Mouse (Mus musculus) ES-Bruce4 (cell line): ENCODE data around the gene Krt84. TPM values are rescaled to one million over a fixed set of nuclear protein-coding genes. Genes with fewer than 3 reads are reported as not detected.

Experiments used
- H3K27ac ChIP-seq: 2 replicates; pipeline ENCODE4 v1.5.1; 2012; ENCODE audit warnings: low read length, inconsistent platforms; ENCODE audit not compliant: insufficient read depth
- H3K27me3 ChIP-seq: 2 replicates; pipeline ENCODE4 v1.6.1; 2012; ENCODE audit warnings: mild to moderate bottlenecking, low read length, inconsistent platforms; ENCODE audit not compliant: control insufficient read depth, poor library complexity, insufficient read depth, severe bottlenecking
- H3K36me3 ChIP-seq: 2 replicates; pipeline ENCODE4 v1.6.1; 2012; ENCODE audit warnings: inconsistent platforms, mild to moderate bottlenecking, low read length, moderate library complexity; ENCODE audit not compliant: control insufficient read depth, poor library complexity, insufficient read depth, severe bottlenecking
- H3K4me1 ChIP-seq: one replicate; pipeline ENCODE4 v1.8.1; 2011; ENCODE audit warnings: low read length; ENCODE audit not compliant: control insufficient read depth, insufficient read depth
- H3K4me3 ChIP-seq: 2 replicates; pipeline ENCODE4 v1.5.1; 2011; ENCODE audit warnings: low read depth, mild to moderate bottlenecking, low read length
- H3K9ac ChIP-seq: 2 replicates; pipeline ENCODE4 v1.6.1; 2012; ENCODE audit warnings: low read depth, mild to moderate bottlenecking, inconsistent platforms; ENCODE audit not compliant: poor library complexity, severe bottlenecking
- H3K9me3 ChIP-seq: replicated peaks from 2 replicates; pipeline ENCODE4 v1.6.1; 2012; ENCODE audit warnings: mild to moderate bottlenecking, low read length, inconsistent platforms; ENCODE audit not compliant: control insufficient read depth, poor library complexity, insufficient read depth, severe bottlenecking
- CTCF ChIP-seq: IDR thresholded peaks from one replicate; pipeline ENCODE4 v1.8.1; 2011; ENCODE audit warnings: low read depth, low read length
- EP300 ChIP-seq: IDR thresholded peaks from 2 replicates; pipeline ENCODE4 v1.6.1; 2011; ENCODE audit warnings: low read depth, low read length; ENCODE audit not compliant: insufficient read depth
- POLR2A ChIP-seq: IDR thresholded peaks from one replicate; pipeline ENCODE4 v1.8.1; 2011; ENCODE audit warnings: low read length; ENCODE audit not compliant: insufficient read depth
- polyA plus RNA-seq: library from polyadenylated mRNA; stranded (reverse); fragments of >200 nt; gene quantifications from 2 replicates; pipeline ENCODE4 v1.2.4, GENCODE M21; 2011; ENCODE audit warnings: low read depth; ENCODE audit not compliant: missing spikeins, insufficient read depth, insufficient read length

Gene Krt84
- polyA plus RNA-seq, result not detected in 2 replicates

DNA sequence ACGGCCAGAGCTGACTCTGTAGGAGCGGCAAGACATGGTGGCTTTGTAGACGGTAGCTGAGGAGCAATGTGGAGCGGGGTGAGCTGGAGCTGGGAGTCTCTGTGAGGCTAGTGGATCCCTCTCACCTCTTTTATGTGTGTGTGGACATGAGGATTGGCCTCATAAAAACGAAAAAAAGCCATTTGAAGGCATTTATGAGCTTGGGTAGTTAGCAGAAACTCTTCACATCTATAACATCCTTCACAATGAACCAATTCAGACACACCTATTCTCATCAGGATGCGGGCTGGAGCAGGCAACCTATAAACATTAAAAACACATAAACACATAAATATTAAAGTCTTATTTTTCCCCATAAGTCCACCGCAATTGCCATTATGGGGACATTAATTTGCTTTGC is at the start of gene Krt84:
Gene Krt84, minus strand, starts transcription at position 101 of the 400 bp plus-strand sequence.
- Histone ChIP-seq H3K9ac (no peak within 1 kb of the TSS), H3K4me1 (no peaks in the 10 kb centered on the region), H3K27me3 (no peaks in the 10 kb centered on the region), H3K9me3 (no peaks in the 10 kb centered on the region), H3K36me3 (no peaks in the 10 kb centered on the region), H3K27ac (no peak within 1 kb of the TSS), H3K4me3 (no peak within 1 kb of the TSS)
- TF ChIP-seq CTCF, result no peak
- TF ChIP-seq POLR2A, result no peak
- TF ChIP-seq EP300, result no peak

GRCm38 (mm10) chr15:101581701-101582100 is 49.1 kb upstream of the Krt84 start:
- no peak overlapping the region for H3K4me3 ChIP-seq
- no peaks in the 10 kb centered on the region for H3K27me3 ChIP-seq
- TF ChIP-seq POLR2A (no peak), EP300 (no peak), CTCF (no peak)
- no peaks in the 10 kb centered on the region for H3K36me3 ChIP-seq
- H3K27ac ChIP-seq, result no peak overlapping the region
- H3K9me3 ChIP-seq, result no peaks in the 10 kb centered on the region
- H3K4me1 ChIP-seq, result no peaks in the 10 kb centered on the region
- no peak overlapping the region for H3K9ac ChIP-seq

- Histone ChIP-seq H3K27me3 (no peaks in the 10 kb centered on the region), H3K9me3 (no peaks in the 10 kb centered on the region), H3K4me1 (no peaks in the 10 kb centered on the region), H3K27ac (no peak overlapping the region), H3K36me3 (no peaks in the 10 kb centered on the region), H3K9ac (no peak overlapping the region), H3K4me3 (no peak overlapping the region)
- TF ChIP-seq CTCF, result no peak
- no peak for TF ChIP-seq EP300
- TF ChIP-seq POLR2A, result no peak
Measured at GRCm38 (mm10) chr15:101575506-101575905, 42.9 kb upstream of the Krt84 start.

- no peak within 1 kb of the TSS for H3K27ac ChIP-seq
- no peaks in the 10 kb centered on the region for H3K36me3 ChIP-seq
- no peaks in the 10 kb centered on the region for H3K27me3 ChIP-seq
- TF ChIP-seq CTCF (no peak), POLR2A (no peak), EP300 (no peak)
- no peaks in the 10 kb centered on the region for H3K4me1 ChIP-seq
- H3K4me3 ChIP-seq, result peak within 1 kb of the TSS; percentile 47
- H3K9me3 ChIP-seq, result no peaks in the 10 kb centered on the region
- no peak within 1 kb of the TSS for H3K9ac ChIP-seq
Measured at GRCm38 (mm10) chr15:101573796-101574345, 41.3 kb upstream of the Krt84 start, which contains the start of gene Krt75. TSS of gene Krt75 (minus strand) at chr15:101573904.

- no peak overlapping the region for H3K9ac ChIP-seq
- TF ChIP-seq EP300, result no peak
- peak; percentile 74 for TF ChIP-seq CTCF
- no peaks in the 10 kb centered on the region for H3K4me1 ChIP-seq
- no peak overlapping the region for H3K4me3 ChIP-seq
- no peaks in the 10 kb centered on the region for H3K36me3 ChIP-seq
- no peaks in the 10 kb centered on the region for H3K27me3 ChIP-seq
- H3K27ac ChIP-seq, result no peak overlapping the region
- H3K9me3 ChIP-seq, result no peaks in the 10 kb centered on the region
Measured at GRCm38 (mm10) chr15:101567780-101568179, 35.2 kb upstream of the Krt84 start.

GRCm38 (mm10) chr15:101562850-101563249 is 30.2 kb upstream of the Krt84 start, which contains the start of gene Krt90:
TSS of gene Krt90 (minus strand) at chr15:101562950.
- H3K9me3 ChIP-seq, result no peaks in the 10 kb centered on the region
- H3K9ac ChIP-seq, result no peak within 1 kb of the TSS
- no peak within 1 kb of the TSS for H3K4me3 ChIP-seq
- no peak for TF ChIP-seq POLR2A
- no peak for TF ChIP-seq EP300
- no peak for TF ChIP-seq CTCF
- H3K36me3 ChIP-seq, result no peaks in the 10 kb centered on the region
- H3K27ac ChIP-seq, result no peak within 1 kb of the TSS
- no peaks in the 10 kb centered on the region for H3K27me3 ChIP-seq
- no peaks in the 10 kb centered on the region for H3K4me1 ChIP-seq
